Mouse (Mus musculus): Measurements from ENCODE around the gene Pinlyp. TPM values are rescaled to one million over a fixed set of nuclear protein-coding genes. Genes with fewer than 3 reads are reported as not detected.
A peak's percentile ranks its signal among the peaks of the same experiment; 100 is the strongest.

The Pinlyp gene
- total RNA-seq (2021), result not detected
- long read RNA-seq, experiment 1, result 0 reads
- long read RNA-seq, experiment 2, result 0 reads

- DNase-seq (ENCODE audit: low spot score in 2 of 2), result no peak
Measured at GRCm38 (mm10) chr7:24546068-24546614, at the start of gene Pinlyp, which contains the start of gene Xrcc1. Gene Pinlyp (minus strand): TSS chr7:24546118. Gene Xrcc1 (plus strand): TSS chr7:24546289.

- DNase-seq (ENCODE audit: low spot score in 2 of 2), result no peak
Measured at GRCm38 (mm10) chr7:24595464-24595863, 49.5 kb upstream of the Pinlyp start.

- no peak for DNase-seq (ENCODE audit: low spot score in 2 of 2)
Measured at GRCm38 (mm10) chr7:24594309-24594803, 48.4 kb upstream of the Pinlyp start.

- peak in 1 of 2 experiments; percentile 40 for DNase-seq (ENCODE audit: low spot score in 2 of 2)
Measured at GRCm38 (mm10) chr7:24593621-24594308, 47.8 kb upstream of the Pinlyp start.

GRCm38 (mm10) chr7:24592781-24593180, 46.9 kb upstream of the Pinlyp start:
- DNase-seq (ENCODE audit: low spot score in 2 of 2), result no peak

- DNase-seq (ENCODE audit: low spot score in 2 of 2), result no peak
Measured at GRCm38 (mm10) chr7:24592163-24592562, 46.2 kb upstream of the Pinlyp start.

GRCm38 (mm10) chr7:24591735-24592134, 45.8 kb upstream of the Pinlyp start:
- DNase-seq (ENCODE audit: low spot score in 2 of 2), result no peak

GRCm38 (mm10) chr7:24588336-24588735, 42.4 kb upstream of the Pinlyp start:
- DNase-seq (ENCODE audit: low spot score in 2 of 2), result no peak

GRCm38 (mm10) chr7:24587330-24588105, 41.6 kb upstream of the Pinlyp start, which contains the start of the genes Ethe1 and Zfp575:
Gene Ethe1 (plus strand): TSS chr7:24587543.
Gene Zfp575 (minus strand): TSS chr7:24587641.
- peak; percentile 79 to 83 for DNase-seq (ENCODE audit: low spot score in 2 of 2)

GRCm38 (mm10) chr7:24586828-24587227, 40.9 kb upstream of the Pinlyp start:
- no peak for DNase-seq (ENCODE audit: low spot score in 2 of 2)

GRCm38 (mm10) chr7:24585995-24586394, 40.1 kb upstream of the Pinlyp start:
- no peak for DNase-seq (ENCODE audit: low spot score in 2 of 2)

GRCm38 (mm10) chr7:24584876-24585275, 39.0 kb upstream of the Pinlyp start:
- DNase-seq (ENCODE audit: low spot score in 2 of 2), result no peak

GRCm38 (mm10) chr7:24577811-24578210, 31.9 kb upstream of the Pinlyp start:
- DNase-seq (ENCODE audit: low spot score in 2 of 2), result no peak

GRCm38 (mm10) chr7:24574224-24574796, 28.4 kb upstream of the Pinlyp start:
- DNase-seq (ENCODE audit: low spot score in 2 of 2), result no peak

- DNase-seq (ENCODE audit: low spot score in 2 of 2), result no peak
Measured at GRCm38 (mm10) chr7:24572455-24572854, 26.5 kb upstream of the Pinlyp start.

GRCm38 (mm10) chr7:24571071-24571470, 25.2 kb upstream of the Pinlyp start:
- DNase-seq (ENCODE audit: low spot score in 2 of 2), result no peak

- no peak for DNase-seq (ENCODE audit: low spot score in 2 of 2)
Measured at GRCm38 (mm10) chr7:24568512-24568911, 22.6 kb upstream of the Pinlyp start.

GRCm38 (mm10) chr7:24566206-24566605, 20.3 kb upstream of the Pinlyp start:
- no peak for DNase-seq (ENCODE audit: low spot score in 2 of 2)

GRCm38 (mm10) chr7:24565627-24566026, 19.7 kb upstream of the Pinlyp start:
- no peak for DNase-seq (ENCODE audit: low spot score in 2 of 2)

GRCm38 (mm10) chr7:24564607-24565265, 18.8 kb upstream of the Pinlyp start:
- peak; percentile 53 to 54 for DNase-seq (ENCODE audit: low spot score in 2 of 2)

- no peak for DNase-seq (ENCODE audit: low spot score in 2 of 2)
Measured at GRCm38 (mm10) chr7:24563837-24564206, 17.9 kb upstream of the Pinlyp start.

All from layer of hippocampus, postnatal 14 days (tissue).